ENCODE assay signal across 13 mouse cellular contexts in genomic region chrX:162113257-162113656, GRCm38 (mm10). TPM values are rescaled to one million over a fixed set of nuclear protein-coding genes. Genes with fewer than 3 reads are reported as not detected.
DNase-seq lines count a peak whose midpoint lies in the region; ATAC-seq and TF ChIP-seq lines count a peak whose summit lies in the region.
"Had no signal": no experiment of that assay in that cellular context is flagged by ENCODE, and none has a peak within 500 bp of the region (broad histone marks: within the 10 kb centered on the region; RNA-seq: fewer than 3 reads in every experiment).

No protein-coding gene starts in this region.

- intact Hi-C loops in heart, postnatal 10 days (cut with DNase I) = no loop called here

- no peaks in the 10 kb centered on the region for H3K36me3 ChIP-seq in kidney, embryonic 14.5 days (ENCODE audit: control insufficient read depth, insufficient read depth, low read length)
- H3K36me3 ChIP-seq: limb, embryonic 10.5 days; neural tube, embryonic 13.5 days had no signal

- no peaks in the 10 kb centered on the region for H3K9me3 ChIP-seq in kidney, embryonic 14.5 days (ENCODE audit: control insufficient read depth, low read length)
- H3K9me3 ChIP-seq: limb, embryonic 10.5 days; megakaryocyte, embryonic 14.5 days; neural tube, embryonic 13.5 days had no signal

- 45% methylated on average over 5 of the region's 5 CpGs for WGBS in kidney, embryonic 14.5 days

- no peaks in the 10 kb centered on the region; the same call in 1 of the 2 replicates for H3K27me3 ChIP-seq in kidney, embryonic 14.5 days (ENCODE audit: control insufficient read depth, insufficient read depth, low read length)

- TF ChIP-seq POLR2A in brain, embryonic 14.5 days (IDR thresholded peaks at IDR 0.05; ENCODE audit: borderline replicate concordance, extremely low read depth, insufficient read depth, insufficient read length, poor library complexity, severe bottlenecking) = no peak

- H3K4me1 ChIP-seq in kidney, embryonic 14.5 days (ENCODE audit: control insufficient read depth, insufficient read depth, low read length) = no peaks in the 10 kb centered on the region
- H3K4me1 ChIP-seq: limb, embryonic 10.5 days; megakaryocyte, embryonic 14.5 days; neural tube, embryonic 13.5 days had no signal

- H3K27ac ChIP-seq in kidney, embryonic 14.5 days (ENCODE audit: low read depth, low read length) = no peak overlapping the region
- H3K27ac ChIP-seq: limb, embryonic 10.5 days; neural tube, embryonic 13.5 days had no signal

- no peak for TF ChIP-seq CTCF in brain, embryonic 14.5 days (IDR thresholded peaks at IDR 0.05; ENCODE audit: borderline replicate concordance, extremely low read depth, insufficient read depth, insufficient read length)

- ATAC-seq in kidney, embryonic 14.5 days (ENCODE audit: low FRiP score, low TSS enrichment) = no peak

- DNase-seq in kidney, adult 18-20 months = peak; percentile 33
- peak; percentile 23 for DNase-seq in brain, embryonic 14.5 days (ENCODE audit: low read depth)
- peak; percentile 30 to 63 for DNase-seq in heart, postnatal 10 days
- DNase-seq in lung, postnatal 10 days = peak; percentile 54
- DNase-seq in B cell, adult 2 months = no peak
- no peak for DNase-seq in thymus, postnatal 4 days
- DNase-seq: cerebellum, adult 9-11 months; gastrocnemius, postnatal 25 days; thymus, adult 2 months had no signal

- H3K9ac ChIP-seq in kidney, embryonic 14.5 days (ENCODE audit: low read depth, low read length) = no peak overlapping the region
- H3K9ac ChIP-seq: neural tube, embryonic 13.5 days had no signal

- H3K4me3 ChIP-seq in kidney, embryonic 14.5 days (ENCODE audit: low read length) = no peak overlapping the region
- H3K4me3 ChIP-seq: limb, embryonic 10.5 days; megakaryocyte, embryonic 14.5 days; neural tube, embryonic 13.5 days had no signal

- no peak overlapping the region for H3K4me2 ChIP-seq in kidney, embryonic 14.5 days (replicated peaks; ENCODE audit: low read depth, low read length)
- H3K4me2 ChIP-seq: neural tube, embryonic 13.5 days had no signal

RNA-seq across cellular contexts. Expression of gene Nhs, which starts 46.3 kb away (rescaled TPM):
- polyA plus RNA-seq in kidney, embryonic 14.5 days (2014; fragmentation: Nextera tagmentation; extraction: Ambion mirVana) = 3.6 TPM in 2 replicates
- 2.6 and 5.3 TPM in 2 replicates for polyA plus RNA-seq in brain, embryonic 14.5 days (2012; rRNA removed)
- total RNA-seq in heart, postnatal 10 days (2021) = 1 to 10 TPM; 1.0 to 1.9 TPM

Comparison
In these comparisons a context has a peak if more than half of its experiments do, and no peak if none do; other contexts are left out.
1. DNase-seq: peak in kidney, adult 18-20 months (single experiment), brain, embryonic 14.5 days (single experiment), heart, postnatal 10 days (2 of 2) and lung, postnatal 10 days (single experiment); none in B cell, adult 2 months (0 of 2) and thymus, postnatal 4 days (single experiment).